Mouse (Mus musculus) liver, postnatal 0 days (tissue): ENCODE data around the gene Procr.

Experiments
- CTCF ChIP-seq: sonication (generic); IDR thresholded peaks from 2 replicates; pipeline ENCODE4 v1.5.1; 2016; ENCODE audit warnings: antibody characterized with exemption, low read depth
- EP300 ChIP-seq: IDR thresholded peaks from 2 replicates; pipeline ENCODE4 v1.6.1; 2016; ENCODE audit warnings: antibody characterized with exemption, low read depth, mild to moderate bottlenecking

GRCm38 (mm10) chr2:155779066-155779465 lies 28.1 kb downstream of the Procr start:
- TF ChIP-seq CTCF, result no peak
- TF ChIP-seq EP300, result no peak
